17 mouse cellular contexts compared by ENCODE assay signal in the genomic region with DNA sequence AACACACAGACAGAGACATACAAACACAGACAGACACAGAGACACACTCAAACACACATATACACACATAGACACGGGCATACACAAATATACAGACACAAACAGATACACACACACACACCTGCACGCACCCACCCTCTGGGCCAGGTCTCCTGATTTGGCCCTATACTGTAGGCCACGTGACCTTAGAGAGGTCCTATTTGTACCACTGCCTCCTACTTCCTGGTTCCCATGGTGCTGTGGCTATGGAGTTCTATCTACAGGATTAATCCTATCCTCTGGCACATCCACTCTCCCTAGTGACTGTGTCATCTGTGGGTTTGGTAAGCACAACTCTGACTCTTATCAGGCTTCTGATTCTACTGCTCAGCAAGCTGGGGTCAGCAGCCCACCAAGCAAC.
DNase-seq lines count a peak whose midpoint lies in the region; TF ChIP-seq lines count a peak whose summit lies in the region.
"Had no signal": no experiment of that assay in that cellular context is flagged by ENCODE, and none has a peak within 500 bp of the region (broad histone marks: within the 10 kb centered on the region; RNA-seq: fewer than 3 reads in every experiment).

No protein-coding gene starts in this region.

- TF ChIP-seq CTCF in thymus, adult 2 months (IDR thresholded peaks at IDR 0.05; ENCODE audit: borderline replicate concordance, control insufficient read depth, extremely low read depth, insufficient read depth, low read length, poor library complexity), result no peak

- no peaks in the 10 kb centered on the region for H3K27me3 ChIP-seq in thymus, adult 2 months (ENCODE audit: control insufficient read depth, insufficient read depth, low read length)
- H3K27me3 ChIP-seq: CH12.LX; embryonic facial prominence, embryonic 12.5 days; Patski had no signal

- 83% methylated on average over 3 of the region's 3 CpGs for WGBS in thymus, adult 2 months

- peak; percentile 52 for DNase-seq in cerebellum, adult 11-12 months
- DNase-seq in cerebellum, adult 9-10 months, result no peak
- DNase-seq in cerebellum, adult 9-11 months, result peak; percentile 57
- no peak for DNase-seq in cerebellum, adult 11 months
- DNase-seq in thymus, adult 2 months, result no peak
- DNase-seq in thymus, postnatal 10 days (ENCODE audit: low spot score in 2 of 2), result no peak
- DNase-seq: adrenal gland, adult 8-10 months; adrenal gland, postnatal 14 days; adrenal gland, postnatal 36 days; B cell, adult 2 months; forebrain, postnatal 0 days had no signal

- H3K36me3 ChIP-seq in thymus, adult 2 months (ENCODE audit: control insufficient read depth, insufficient read depth, low read length), result peaks cover 12% of the 10 kb centered on the region; the same call in 1 of the 2 replicates

- H3K4me1 ChIP-seq in thymus, adult 2 months (replicated peaks; ENCODE audit: control insufficient read depth, insufficient read depth, low read length), result peaks cover 82% of the 10 kb centered on the region

- H3K27ac ChIP-seq in thymus, adult 2 months (ENCODE audit: control insufficient read depth, insufficient read depth, low read length), result peak overlapping the region; percentile 98
- H3K27ac ChIP-seq: embryonic facial prominence, embryonic 10.5 days; embryonic facial prominence, embryonic 12.5 days; forebrain, embryonic 13.5 days; forebrain, embryonic 15.5 days had no signal

- no peak overlapping the region for H3K4me3 ChIP-seq in thymus, adult 2 months (ENCODE audit: control insufficient read depth, insufficient read depth, low read length)
- H3K4me3 ChIP-seq: embryonic facial prominence, embryonic 10.5 days; embryonic facial prominence, embryonic 12.5 days; forebrain, embryonic 13.5 days; forebrain, embryonic 15.5 days had no signal

- TF ChIP-seq POLR2A in thymus, adult 2 months (IDR thresholded peaks at IDR 0.05; ENCODE audit: control insufficient read depth, extremely low read depth, insufficient read depth, low read length, poor library complexity), result no peak

Comparison
In these comparisons a context has a peak if more than half of its experiments do, and no peak if none do; other contexts are left out.
1. DNase-seq: peak in cerebellum, adult 11-12 months (single experiment) and cerebellum, adult 9-11 months (single experiment); none in cerebellum, adult 9-10 months (single experiment), cerebellum, adult 11 months (single experiment), thymus, adult 2 months (single experiment) and thymus, postnatal 10 days (0 of 2).